Mouse (Mus musculus) ES-E14 (cell line): ENCODE data around the gene Cmklr1. TPM values are rescaled to one million over a fixed set of nuclear protein-coding genes. Genes with fewer than 3 reads are reported as not detected.

ENCODE experiments used
- DNase-seq: peaks from one replicate; pipeline ENCODE4 v3.0.0-alpha.2; 2013; ENCODE audit warnings: low read depth, low spot score
- H3K27ac ChIP-seq: 2 replicates; pipeline ENCODE4 v1.5.1; 2012; ENCODE audit warnings: low read depth, mild to moderate bottlenecking, low read length, moderate library complexity, mixed read lengths; ENCODE audit not compliant: poor library complexity, insufficient read depth, severe bottlenecking
- H3K36me3 ChIP-seq: 2 replicates; pipeline ENCODE4 v1.6.1; 2012; ENCODE audit warnings: mild to moderate bottlenecking, low read length, moderate library complexity, mixed read lengths; ENCODE audit not compliant: control insufficient read depth, poor library complexity, insufficient read depth, severe bottlenecking
- H3K4me1 ChIP-seq, 2 experiments: fragments of 150-350 bp in 1 of 2; sonication (generic) in 1 of 2; 2 replicates each; pipeline ENCODE4 v1.6.1; 2012; ENCODE audit warnings: low read length in 2 of 2, mild to moderate bottlenecking in 1 of 2, mixed read lengths in 1 of 2; ENCODE audit not compliant: control insufficient read depth in 2 of 2, insufficient read depth in 2 of 2, poor library complexity in 1 of 2
- H3K4me3 ChIP-seq, 2 experiments: fragments of 150-350 bp in 1 of 2; sonication (generic) in 1 of 2; 2 replicates each; pipeline ENCODE4 v1.5.1; 2012; ENCODE audit warnings: low read length in 2 of 2, low read depth in 1 of 2, mild to moderate bottlenecking in 1 of 2, mixed read lengths in 1 of 2; ENCODE audit not compliant: insufficient read depth in 1 of 2, poor library complexity in 1 of 2, severe bottlenecking in 1 of 2
- H3K9ac ChIP-seq: 2 replicates; pipeline ENCODE4 v1.6.1; 2012; ENCODE audit warnings: low read depth, mild to moderate bottlenecking, low read length, mixed read lengths; ENCODE audit not compliant: poor library complexity, insufficient read depth, severe bottlenecking
- H3K9me3 ChIP-seq: fragments of 150-350 bp; sonication (generic); 2 replicates; pipeline ENCODE4 v1.6.1; 2012; ENCODE audit warnings: low read depth, mild to moderate bottlenecking, low read length; ENCODE audit not compliant: control insufficient read depth, insufficient read depth
- CHD2 ChIP-seq: IDR thresholded peaks from 2 replicates; pipeline ENCODE4 v1.6.1; 2014; ENCODE audit warnings: mild to moderate bottlenecking, low read depth, low read length, inconsistent platforms
- HCFC1 ChIP-seq: IDR thresholded peaks from 2 replicates; pipeline ENCODE4 v1.6.1; 2012; ENCODE audit warnings: low read length, inconsistent platforms, borderline replicate concordance; ENCODE audit not compliant: insufficient read depth
- MAFK ChIP-seq: IDR thresholded peaks from 2 replicates; pipeline ENCODE4 v1.6.1; 2014; ENCODE audit warnings: mild to moderate bottlenecking, low read depth, low read length, inconsistent platforms; ENCODE audit not compliant: insufficient read depth
- ZC3H11A ChIP-seq: IDR thresholded peaks from 2 replicates; pipeline ENCODE4 v1.6.1; 2012; ENCODE audit warnings: low read depth, mild to moderate bottlenecking, inconsistent platforms, low read length, borderline replicate concordance
- ZNF384 ChIP-seq: IDR thresholded peaks from 2 replicates; pipeline ENCODE4 v1.6.1; 2012; ENCODE audit warnings: low read depth, low read length, inconsistent platforms
- in situ Hi-C, 2 experiments: fragments of 600-800 bp; cut with MboI; formaldehyde crosslinking; loops; one replicate each; pipeline ENCODE4 v1.15.1; 2025; ENCODE audit warnings: low sequenced_read_pairs in 2 of 2, inconsistent platforms in 1 of 2; ENCODE audit not compliant: unreplicated experiment in 2 of 2
- total RNA-seq: library from RNA; depleted of rRNA; stranded (reverse); fragments of 300-350 nt; gene quantifications from 2 replicates; pipeline ENCODE4 v1.2.3, GENCODE M21; 2012

The Cmklr1 gene
- total RNA-seq, 1 experiment = 10.4 TPM

GRCm38 (mm10) chr5:113619151-113619550 is 31.1 kb downstream of the Cmklr1 start:
- in situ Hi-C loops = no loop called here
- Histone ChIP-seq H3K9me3 (no peaks in the 10 kb centered on the region; the same call in 1 of the 2 replicates), H3K9ac (no peak overlapping the region), H3K4me3 (no peak overlapping the region), H3K4me1 (peaks cover 15 to 25% of the 10 kb centered on the region in 2 experiments; a peak in 3 of 4 replicates), H3K27ac (no peak overlapping the region), H3K36me3 (peaks cover 3% of the 10 kb centered on the region; the same call in 1 of the 2 replicates)
- no peak for DNase-seq
- TF ChIP-seq ZC3H11A (no peak), MAFK (no peak), CHD2 (no peak), HCFC1 (no peak), ZNF384 (no peak)

- Histone ChIP-seq H3K36me3 (peaks cover 7% of the 10 kb centered on the region; the same call in 1 of the 2 replicates), H3K27ac (no peak overlapping the region), H3K9ac (no peak overlapping the region), H3K4me3 (no peak overlapping the region), H3K9me3 (no peaks in the 10 kb centered on the region; the same call in 1 of the 2 replicates), H3K4me1 (peaks cover 11 to 24% of the 10 kb centered on the region in 2 experiments; a peak in 3 of 4 replicates)
- no peak for DNase-seq
- in situ Hi-C loops = no loop called here
- TF ChIP-seq MAFK (no peak), CHD2 (no peak), ZNF384 (no peak), ZC3H11A (no peak)
These were observed 31.5 kb downstream of the Cmklr1 start for GRCm38 (mm10) chr5:113618716-113619115.

- H3K4me1 ChIP-seq = peaks cover 4 to 14% of the 10 kb centered on the region in 2 experiments; a peak in 3 of 4 replicates
- no peak overlapping the region for H3K4me3 ChIP-seq
- no peaks in the 10 kb centered on the region; the same call in 1 of the 2 replicates for H3K9me3 ChIP-seq
- DNase-seq = no peak
- no peak overlapping the region for H3K27ac ChIP-seq
- no peak for TF ChIP-seq ZC3H11A
- no peak for TF ChIP-seq CHD2
- no peak for TF ChIP-seq ZNF384
- no peak for TF ChIP-seq MAFK
- TF ChIP-seq HCFC1 = no peak
- H3K9ac ChIP-seq = no peak overlapping the region
- in situ Hi-C loops = no loop called here
- peaks cover 12% of the 10 kb centered on the region; the same call in 1 of the 2 replicates for H3K36me3 ChIP-seq
These were observed 38.4 kb downstream of the Cmklr1 start for GRCm38 (mm10) chr5:113611771-113612233.

GRCm38 (mm10) chr5:113611131-113611530 is 39.1 kb downstream of the Cmklr1 start:
- Histone ChIP-seq H3K4me3 (no peak overlapping the region), H3K27ac (no peak overlapping the region), H3K4me1 (peaks cover 4 to 13% of the 10 kb centered on the region in 2 experiments; a peak in 3 of 4 replicates), H3K36me3 (peaks cover 12% of the 10 kb centered on the region; the same call in 1 of the 2 replicates), H3K9ac (no peak overlapping the region), H3K9me3 (no peaks in the 10 kb centered on the region; the same call in 1 of the 2 replicates)
- DNase-seq = no peak
- TF ChIP-seq MAFK (no peak), CHD2 (no peak), ZNF384 (no peak), HCFC1 (no peak), ZC3H11A (no peak)
- in situ Hi-C loops = no loop called here
